Mouse (Mus musculus) brain, embryonic 18.5 days (tissue): ENCODE data around the gene Ctf1.
A peak's percentile ranks its signal among the peaks of the same experiment; 100 is the strongest.
"Not testable (repeated sequence)": the region's sequence is repeated elsewhere in the genome, so short reads cannot be mapped to it uniquely, and the experiment has no call there.

Experiments
- DNase-seq: peaks from one replicate; pipeline ENCODE4 v3.0.0-alpha.2; 2012; ENCODE audit warnings: low read depth, low spot score

Gene Ctf1

DNA sequence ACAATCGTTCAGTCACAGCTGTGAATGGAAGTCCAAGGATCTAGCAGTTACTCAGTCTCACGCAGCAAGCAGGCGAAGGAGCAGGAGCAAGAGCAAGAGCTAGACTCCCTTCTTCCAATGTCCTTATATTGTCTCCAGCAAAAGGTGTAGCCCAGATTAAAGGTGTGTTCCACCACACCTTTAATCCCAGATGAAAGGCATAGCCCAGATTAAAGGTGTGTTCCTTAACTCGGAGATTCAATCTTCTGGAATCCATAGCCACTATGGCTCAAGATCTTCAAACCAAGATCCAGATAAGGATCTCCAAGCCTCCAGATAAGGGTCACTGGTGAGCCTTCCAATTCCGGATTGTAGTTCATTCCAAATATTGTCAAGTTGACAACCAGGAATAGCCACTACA lies 19.5 kb downstream of the Ctf1 start, which contains the start of gene Ctf2:
TSS of gene Ctf2 (minus strand) at position 101 of the 400 bp plus-strand sequence.
- not testable (repeated sequence) for DNase-seq

- no peak for DNase-seq
Observed at GRCm38 (mm10) chr7:127744366-127745045, 32.0 kb downstream of the Ctf1 start, which contains the start of gene Fbxl19. Fbxl19 (plus strand) TSS chr7:127744543.

DNA sequence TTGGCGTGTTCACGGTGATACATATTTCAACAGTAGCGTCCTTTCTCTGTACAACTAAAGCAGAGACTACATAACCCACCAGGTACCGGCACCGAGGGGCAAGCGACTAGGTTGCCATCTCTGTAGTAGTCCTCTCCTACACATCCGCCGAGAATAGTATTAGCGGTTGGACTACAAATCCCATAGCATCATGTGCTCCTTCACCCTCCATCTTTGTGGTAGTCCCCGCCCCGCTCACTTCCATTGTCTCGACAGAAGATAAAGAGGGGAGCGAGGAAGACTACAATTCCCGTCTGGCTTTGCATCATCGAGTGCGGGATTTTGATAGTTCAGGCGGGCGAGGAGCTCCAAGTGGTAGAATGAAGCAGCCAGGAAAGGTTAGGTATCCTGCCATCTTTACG lies 32.7 kb downstream of the Ctf1 start:
- DNase-seq: peak; percentile 100

DNA sequence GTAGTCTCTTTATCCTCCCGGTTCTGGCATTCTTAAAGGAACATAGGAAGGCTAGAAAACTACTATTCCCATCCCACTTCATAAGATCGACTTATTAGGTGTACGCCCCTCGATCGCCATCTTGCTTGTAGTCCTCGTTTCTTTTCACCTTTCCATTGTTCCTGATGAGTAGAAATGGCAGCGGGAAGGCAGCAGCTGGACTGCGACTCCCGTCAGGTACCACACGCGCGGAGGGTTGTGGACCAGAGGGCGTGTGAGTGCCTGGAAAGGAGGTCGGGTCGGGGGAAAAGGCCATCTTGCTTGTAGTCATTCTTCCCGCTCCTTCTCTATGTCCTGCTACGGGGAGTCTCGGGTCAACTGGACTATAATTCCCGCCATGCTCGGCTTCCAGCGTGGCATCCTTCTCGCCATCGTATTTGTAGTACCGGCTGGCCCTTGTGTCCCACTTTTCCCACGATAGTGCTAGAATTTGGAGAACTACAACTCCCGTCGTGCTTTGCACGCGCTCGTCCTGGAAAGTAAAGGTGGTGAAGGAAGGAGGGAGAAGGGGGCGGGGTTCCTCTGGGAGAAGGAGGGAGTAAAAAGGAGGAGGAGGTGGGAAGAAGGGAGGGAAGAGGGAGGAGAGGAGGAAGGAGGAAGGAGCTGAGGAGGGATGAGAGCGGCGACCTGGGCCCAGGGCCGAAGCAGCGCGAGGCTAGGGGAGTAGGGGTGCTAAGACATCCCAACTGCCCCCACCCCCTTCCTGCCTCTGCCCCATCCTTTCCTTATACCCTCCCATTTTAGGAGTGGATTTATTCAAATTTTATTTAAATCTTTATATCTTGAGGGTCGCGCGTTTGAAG lies 33.3 kb downstream of the Ctf1 start:
- DNase-seq: peak; percentile 100

- DNase-seq: no peak
Observed at GRCm38 (mm10) chr7:127746494-127747491, 34.3 kb downstream of the Ctf1 start.

GRCm38 (mm10) chr7:127747559-127748234 lies 35.2 kb downstream of the Ctf1 start:
- no peak for DNase-seq

DNA sequence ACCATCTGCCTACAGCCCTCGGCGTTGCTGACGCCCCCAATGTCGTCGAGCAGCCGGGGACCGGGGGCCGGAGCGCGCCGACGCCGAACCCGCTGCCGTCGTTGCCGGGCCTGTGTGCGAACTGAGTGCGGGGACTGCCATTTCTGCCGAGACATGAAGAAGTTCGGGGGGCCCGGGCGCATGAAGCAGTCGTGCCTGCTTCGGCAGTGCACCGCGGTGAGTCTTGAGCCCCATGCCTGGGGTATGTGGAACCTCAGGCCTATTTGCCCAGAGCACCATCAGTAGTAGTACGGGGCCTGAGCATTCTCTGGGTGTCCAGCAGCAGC lies 35.7 kb downstream of the Ctf1 start:
- DNase-seq: no peak

GRCm38 (mm10) chr7:127750131-127751127 lies 37.9 kb downstream of the Ctf1 start:
- no peak for DNase-seq

DNA sequence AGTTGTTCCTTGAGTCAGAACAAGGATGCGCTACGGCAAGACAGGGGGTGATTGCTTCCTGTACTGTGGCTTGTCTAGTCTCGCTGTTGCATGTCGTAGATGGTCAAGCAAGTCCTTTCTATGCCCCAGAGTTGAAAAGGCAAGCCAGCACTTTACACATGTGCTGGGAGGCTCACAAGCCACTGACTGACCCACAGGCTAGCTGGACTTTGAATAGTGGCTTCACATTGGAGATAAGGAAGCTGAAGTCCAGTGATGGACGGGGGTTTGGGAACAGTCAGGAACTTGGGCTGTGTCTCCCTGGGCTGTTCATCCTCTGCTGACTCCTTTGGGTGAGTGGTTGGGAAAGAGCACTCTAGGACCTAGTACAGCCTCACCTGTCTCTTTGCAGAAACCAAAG lies 39.1 kb downstream of the Ctf1 start:
- no peak for DNase-seq

GRCm38 (mm10) chr7:127752069-127752468 lies 39.5 kb downstream of the Ctf1 start:
- no peak for DNase-seq

DNA sequence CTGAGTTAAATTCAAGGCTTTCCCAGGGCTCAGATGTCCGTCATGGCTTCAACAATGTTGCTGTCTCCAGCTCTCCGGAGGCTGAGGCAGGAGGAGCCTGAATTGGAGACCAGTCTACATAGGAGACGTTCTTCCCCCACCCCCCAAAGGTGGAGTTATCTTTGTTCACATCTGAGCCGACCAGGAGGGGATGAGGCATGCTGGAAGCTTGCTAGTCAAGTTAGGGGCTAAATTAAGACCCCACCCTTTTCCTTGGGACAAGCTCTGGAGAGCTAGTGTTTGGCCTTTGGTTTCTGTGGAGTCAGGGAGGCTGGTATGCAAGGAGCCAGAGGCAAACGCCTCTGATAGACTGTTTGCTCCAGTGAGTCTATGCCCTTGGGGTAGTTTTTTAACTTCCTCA lies 40.6 kb downstream of the Ctf1 start:
- DNase-seq: no peak

GRCm38 (mm10) chr7:127753741-127754140 lies 41.2 kb downstream of the Ctf1 start:
- no peak for DNase-seq

DNA sequence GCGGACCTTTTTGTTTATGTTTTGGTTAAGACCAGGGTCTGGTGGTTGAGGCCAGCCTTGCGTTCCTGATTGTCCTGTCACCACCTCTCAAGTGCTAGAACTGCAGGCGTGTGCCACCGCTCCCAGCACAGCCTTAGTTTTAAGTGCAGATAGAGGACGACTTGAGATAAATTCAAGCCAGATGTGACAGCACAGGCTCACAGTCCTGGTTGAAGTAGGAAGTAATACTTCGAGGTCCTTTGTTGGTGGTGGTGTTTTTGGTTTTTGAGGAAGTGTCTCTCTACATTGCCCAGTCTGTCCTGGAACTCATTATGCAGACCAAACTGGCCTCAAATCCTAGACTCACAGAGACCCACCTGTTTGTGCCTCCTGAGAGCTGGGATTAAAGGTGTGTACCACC lies 47.2 kb downstream of the Ctf1 start:
- no peak for DNase-seq

- no peak for DNase-seq
Observed at GRCm38 (mm10) chr7:127760478-127760877, 47.9 kb downstream of the Ctf1 start.

GRCm38 (mm10) chr7:127761026-127761425 lies 48.5 kb downstream of the Ctf1 start:
- DNase-seq: no peak

- no peak for DNase-seq
Observed at GRCm38 (mm10) chr7:127763642-127764041, 51.1 kb downstream of the Ctf1 start.

DNA sequence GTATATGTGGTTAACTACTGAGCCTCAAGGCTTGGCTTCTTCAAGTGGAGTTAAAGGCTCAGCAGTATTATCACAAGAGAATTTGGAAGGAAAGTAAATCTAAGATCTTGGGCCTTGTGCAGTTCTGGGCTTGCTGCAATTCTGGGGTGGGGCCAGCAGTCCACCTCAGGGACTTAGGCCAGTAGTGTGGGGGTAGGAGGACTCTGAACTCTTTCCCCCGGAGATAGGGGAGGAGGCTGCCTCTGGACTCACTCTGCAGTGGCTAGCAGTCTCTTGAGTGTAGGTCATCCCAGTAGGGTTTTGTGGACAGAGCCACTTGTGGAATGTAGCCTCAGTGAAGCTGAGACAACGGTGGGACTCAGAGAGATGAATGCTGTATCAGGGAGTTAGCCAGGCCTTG lies 53.2 kb downstream of the Ctf1 start:
- no peak for DNase-seq

- DNase-seq: no peak
Observed at GRCm38 (mm10) chr7:127766851-127767609, 54.5 kb downstream of the Ctf1 start.
